Mouse (Mus musculus) cerebellum, postnatal 4 days (tissue): ENCODE data around the gene Qrfp.
A peak's percentile ranks its signal among the peaks of the same experiment; 100 is the strongest.

Experiments used
- DNase-seq, 2 experiments: peaks; one replicate each; pipeline ENCODE4 v3.0.0; 2022; ENCODE audit warnings: low spot score in 2 of 2, mixed read lengths in 1 of 2

Gene Qrfp

DNA sequence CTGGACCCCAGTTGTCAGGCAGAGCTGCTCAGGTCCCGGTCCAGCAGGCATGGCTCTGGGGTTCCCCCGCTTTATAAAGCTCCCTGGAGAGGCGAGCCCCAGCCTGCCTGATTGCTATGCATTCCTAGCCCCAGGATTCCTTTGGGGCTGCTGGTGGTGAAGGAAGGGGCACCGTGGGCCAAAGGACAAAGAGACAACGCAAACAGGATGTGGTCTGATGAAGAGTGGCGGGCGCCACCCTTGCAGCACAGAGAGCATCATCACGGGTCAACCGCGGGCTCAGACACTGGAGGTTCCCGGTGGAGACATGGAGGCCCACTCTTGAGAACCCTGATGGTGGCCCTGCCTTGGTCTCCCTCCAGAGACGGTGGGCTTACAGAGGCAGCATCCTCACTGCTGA, at the start of gene Qrfp:
Gene Qrfp, minus strand, starts transcription at position 137 of the 400 bp plus-strand sequence.
- no peak for DNase-seq

DNA sequence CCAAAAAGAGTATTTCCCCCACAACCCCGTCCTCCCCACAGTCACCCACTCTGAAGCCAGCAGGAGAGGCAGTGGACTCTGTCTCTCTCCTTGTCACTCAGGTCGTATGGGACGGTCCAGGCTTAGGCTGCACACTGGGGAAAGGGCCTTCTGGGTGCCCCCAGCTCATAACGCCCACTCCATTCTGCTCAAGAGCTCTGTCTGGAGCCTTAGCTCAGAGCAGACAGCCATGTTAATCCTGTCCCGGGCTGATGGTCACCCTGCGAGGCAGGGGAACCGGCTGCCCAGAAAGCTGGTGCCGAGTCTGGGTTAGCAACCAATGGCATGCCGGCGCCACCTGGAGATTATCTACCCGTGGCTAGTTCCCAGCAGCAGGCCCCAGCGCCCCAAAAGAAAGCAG, 48.1 kb upstream of the Qrfp start:
- no peak for DNase-seq

DNA sequence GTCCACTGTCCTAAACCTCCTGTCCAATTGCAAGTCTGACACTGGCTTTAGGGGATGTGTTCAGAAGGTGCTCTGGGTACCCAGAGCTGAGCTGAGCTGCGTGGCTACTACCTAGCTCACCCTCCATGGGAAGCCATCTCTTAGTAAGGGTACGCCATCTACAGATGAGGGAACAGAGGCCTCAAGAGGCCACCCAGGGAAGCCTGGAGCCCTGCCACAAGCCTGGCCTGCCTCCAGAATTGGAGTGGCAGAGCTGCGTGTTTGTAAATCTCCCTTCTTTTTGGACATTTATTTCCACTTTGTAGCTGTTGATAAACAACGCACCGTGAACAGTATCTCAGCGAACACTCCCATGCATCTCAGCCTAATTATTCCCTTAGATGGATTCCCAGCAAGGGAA, 46.8 kb upstream of the Qrfp start:
- DNase-seq, result peak in 1 of 2 experiments; percentile 29

DNA sequence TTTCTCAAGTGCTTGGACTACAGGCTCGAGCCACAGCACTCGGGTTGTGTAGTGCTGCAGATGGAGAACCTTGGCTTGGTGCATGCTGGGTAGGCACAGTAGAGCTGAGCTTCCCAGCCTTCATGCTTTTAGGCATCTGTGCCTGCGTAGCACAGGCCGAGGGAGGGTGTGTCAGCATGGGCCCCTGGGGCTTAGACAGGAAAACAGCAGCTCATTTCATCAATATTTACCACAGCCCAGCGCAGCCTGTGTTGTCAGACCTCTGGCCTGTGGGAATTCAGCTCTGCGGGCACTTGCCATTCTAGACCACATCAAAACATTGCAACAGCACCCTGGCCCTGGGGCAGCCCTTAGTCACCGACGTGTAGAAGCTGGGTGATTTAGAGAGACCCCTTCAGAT, 45.6 kb upstream of the Qrfp start:
- no peak for DNase-seq

DNA sequence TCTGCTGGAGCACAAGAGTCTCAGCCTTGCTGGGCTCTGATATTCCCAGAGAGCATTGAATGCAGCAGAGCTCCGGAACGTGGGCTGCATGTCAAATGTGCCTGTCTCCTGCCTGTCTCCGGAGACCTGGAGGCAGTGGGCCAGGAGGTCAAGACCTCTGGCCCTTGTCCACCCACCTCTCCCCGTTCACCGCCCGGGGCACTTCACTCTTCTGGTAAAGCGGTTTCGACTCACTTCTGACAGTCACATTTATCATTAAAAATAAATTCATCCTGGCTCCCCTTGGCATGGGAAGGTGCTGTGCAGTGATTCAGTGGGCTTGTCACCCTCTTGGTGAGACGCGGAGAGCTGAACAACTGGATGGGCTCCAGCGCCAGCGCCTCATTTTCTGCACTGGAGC, 39.8 kb upstream of the Qrfp start:
- no peak for DNase-seq

DNA sequence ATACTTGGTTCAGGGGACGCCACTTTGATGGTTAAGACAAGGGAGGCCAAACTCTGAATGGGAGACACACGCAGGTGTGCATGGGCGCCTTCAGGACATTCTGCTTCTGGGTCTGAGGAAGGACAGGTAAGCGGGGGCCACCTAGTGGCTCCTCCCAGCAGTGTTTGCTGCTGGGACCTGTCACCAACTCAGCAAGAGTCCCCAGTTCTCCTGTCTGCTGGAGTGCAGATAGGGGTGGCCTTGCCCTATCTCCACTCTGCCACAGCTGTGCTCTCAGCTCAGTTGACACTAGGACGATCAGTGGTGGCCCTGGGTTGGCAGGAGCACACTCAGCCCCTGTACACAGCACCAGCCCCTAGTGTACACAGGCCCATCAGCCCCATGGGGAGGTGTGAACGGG, 37.5 kb upstream of the Qrfp start:
- DNase-seq, result no peak

DNA sequence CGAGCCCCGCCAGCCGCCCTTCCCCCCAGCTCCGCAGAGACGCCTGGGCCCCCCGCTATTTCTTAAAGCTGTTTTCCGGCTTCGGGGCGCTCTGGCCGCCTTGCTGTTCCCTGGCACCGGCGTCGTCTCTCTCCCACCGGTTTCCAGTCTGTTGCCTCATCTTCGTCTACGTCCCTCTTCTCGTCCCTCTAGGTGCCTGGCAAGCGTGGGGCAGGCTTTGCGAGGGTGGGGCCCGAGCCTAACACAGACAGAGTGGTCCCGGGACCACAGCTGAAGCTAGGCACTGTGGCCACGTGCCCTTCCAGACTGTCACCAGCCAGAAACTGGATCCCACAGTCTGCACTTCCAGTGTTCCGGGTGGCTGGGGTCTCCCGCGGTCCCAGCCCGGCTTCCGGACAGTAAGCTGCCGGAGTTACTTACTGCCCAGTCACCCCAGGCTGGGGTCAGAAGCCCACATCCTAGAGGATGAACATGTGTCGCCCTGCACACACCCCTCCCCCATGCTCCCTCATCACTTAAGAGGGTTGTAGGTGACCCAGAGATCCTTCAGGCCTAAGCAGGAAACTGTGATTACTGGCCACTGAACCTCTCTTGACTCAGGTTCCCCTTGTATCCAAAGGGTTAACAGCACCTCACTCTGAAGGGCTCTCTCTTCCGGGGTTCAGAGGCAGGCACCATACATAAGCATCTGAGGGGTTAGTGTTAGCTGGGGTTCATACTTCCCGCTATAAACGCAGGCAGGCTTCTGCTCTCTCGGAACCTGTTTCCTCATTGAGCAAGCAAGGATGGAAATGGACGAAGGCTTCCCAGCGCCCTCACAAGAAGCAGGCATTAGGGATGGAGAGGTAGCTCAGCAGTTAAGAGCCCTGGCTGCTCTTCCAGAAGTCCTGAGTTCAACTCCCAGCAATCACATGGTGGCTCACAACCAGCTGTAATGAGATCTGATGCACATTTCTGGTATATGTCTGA, 36.6 kb upstream of the Qrfp start:
- no peak for DNase-seq

DNA sequence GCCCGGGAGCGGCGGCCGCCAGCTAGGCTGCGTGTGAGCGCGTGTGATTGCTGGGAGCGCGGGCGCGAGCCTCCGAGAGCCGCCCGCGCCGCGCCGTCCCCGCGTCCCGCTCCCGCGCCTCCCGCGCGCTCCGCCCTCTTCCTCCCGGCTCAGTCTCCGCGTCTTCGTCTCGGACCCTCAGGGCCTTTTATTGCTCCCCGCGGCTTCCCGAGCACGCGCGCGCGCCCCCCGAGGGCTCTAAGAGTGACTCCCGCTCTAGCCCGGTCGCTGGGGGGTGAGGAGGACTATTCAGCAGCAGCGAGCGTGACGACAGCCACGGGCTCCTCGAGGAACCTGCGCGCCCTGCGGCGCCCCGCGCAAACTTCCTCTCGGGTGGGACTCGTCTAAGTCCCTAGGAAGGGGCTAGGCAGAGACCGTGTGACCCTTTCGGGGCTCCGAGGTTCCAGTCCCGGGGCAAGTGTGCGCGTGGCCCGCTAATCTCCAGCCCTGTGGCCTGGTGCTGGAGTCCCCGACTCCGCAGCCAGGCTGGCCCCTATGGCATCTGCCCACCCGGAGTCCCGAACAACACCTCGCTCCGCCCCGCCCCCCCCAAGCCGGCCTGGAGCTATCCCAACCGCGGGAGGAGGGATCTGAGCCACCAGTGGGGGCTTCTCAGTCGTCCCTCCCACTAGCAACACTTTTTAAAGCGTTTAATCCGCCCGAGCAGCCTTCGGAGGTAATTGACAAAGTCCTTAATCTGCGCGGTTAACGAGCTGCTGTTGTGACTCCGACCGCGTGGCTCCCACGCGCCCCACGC, 35.7 kb upstream of the Qrfp start, which contains the start of gene Fibcd1:
Gene Fibcd1, minus strand, starts transcription at position 110 of the 796 bp plus-strand sequence.
- DNase-seq, result no peak

DNA sequence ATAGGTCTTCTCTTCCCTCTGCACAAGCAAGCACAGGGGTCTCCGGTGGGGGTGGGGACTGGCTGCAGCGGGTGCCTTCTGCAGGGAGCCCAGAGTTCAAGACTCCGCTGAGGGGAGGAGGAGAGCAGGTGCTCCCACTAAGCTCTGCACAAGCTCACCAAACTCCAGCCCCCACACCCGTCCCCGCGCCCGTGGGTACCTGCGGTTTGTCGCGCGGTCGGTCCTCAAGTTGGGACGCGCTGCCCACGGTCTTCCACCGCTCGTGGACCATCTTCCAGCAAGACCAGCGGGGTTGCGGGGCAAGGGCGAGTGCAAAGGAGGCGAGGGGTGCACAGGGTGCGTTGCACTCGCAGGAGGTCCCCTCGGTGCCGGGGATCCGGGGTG, 35.1 kb upstream of the Qrfp start:
- no peak for DNase-seq

DNA sequence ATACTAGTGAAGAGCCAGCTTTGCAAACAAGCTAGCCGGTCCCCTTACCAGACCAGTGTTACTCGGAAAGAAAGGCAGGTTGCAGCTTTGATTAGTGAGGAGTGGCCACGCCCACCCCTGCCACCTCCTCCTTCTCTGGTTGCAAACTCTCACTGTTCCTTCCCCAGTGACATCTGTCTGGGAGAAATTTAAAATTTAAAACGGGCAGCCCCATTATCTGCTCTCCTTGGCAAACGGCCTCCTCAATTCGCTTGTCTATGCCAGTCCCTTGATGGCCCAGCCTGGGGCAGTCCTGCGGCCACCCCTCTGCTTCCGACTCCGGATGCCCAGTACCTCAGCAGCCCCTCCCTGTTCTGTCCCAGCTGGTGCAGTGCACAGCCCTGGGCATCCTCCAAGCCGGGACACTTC, 34.4 kb upstream of the Qrfp start:
- DNase-seq, result no peak

DNA sequence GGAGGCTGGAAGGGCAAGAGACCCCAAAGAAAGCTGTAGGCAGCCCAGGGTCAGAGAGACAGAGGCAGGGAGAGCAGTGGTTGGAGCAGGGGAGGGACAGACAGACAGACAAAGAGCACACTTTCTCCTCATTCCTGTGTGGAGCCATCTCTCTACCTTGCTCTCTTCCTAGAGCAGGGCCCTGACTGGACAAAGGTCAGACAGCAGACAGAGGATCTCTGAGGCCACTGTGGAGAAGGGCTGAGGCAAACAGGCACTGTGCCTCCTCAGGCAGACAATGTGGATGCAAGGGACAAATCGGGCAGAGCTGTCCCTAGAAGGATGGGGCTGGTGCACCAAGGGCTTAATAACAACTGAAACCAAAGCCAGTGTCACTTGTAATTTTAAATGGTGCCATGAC, 28.5 kb upstream of the Qrfp start:
- no peak for DNase-seq

DNA sequence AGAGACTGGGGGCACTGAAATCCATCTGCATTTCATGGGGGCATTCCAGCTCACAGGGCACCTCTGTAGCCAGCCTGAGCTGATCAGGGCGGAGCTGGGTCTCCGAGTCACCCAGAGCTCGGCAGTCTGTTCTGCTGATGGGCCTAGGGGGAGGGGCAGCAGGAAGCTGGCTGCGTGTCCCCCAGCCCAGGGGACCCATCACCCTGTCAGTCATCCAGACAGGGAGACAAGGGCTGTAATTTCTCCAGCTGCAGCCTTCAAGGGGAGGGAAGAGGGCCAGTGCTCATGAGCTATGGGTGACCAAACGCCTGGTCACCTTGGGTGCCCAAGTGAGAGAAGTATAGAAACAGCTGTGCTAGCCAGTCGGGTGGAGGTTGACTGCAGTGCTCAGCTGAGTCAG, 26.6 kb upstream of the Qrfp start:
- no peak for DNase-seq

DNA sequence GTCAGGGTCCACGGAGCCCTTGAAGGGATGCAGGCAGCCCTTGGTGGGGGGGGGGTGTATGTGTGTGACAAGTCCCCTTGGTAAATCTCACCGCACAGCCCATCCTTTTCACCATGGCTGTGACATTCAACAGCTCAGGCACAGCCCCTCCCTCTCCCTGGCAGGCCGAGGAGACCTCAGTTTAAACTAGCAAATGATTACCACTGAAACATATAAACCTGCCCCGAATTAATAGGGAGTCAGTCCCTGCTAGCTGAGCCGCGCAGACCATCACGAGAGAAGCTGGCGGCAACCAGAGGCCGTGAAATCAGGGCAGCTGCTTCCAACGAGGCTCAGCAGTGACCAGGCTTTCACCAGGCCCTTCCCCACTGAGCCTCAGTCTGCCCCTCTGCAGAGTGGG, 25.7 kb upstream of the Qrfp start:
- DNase-seq, result no peak

DNA sequence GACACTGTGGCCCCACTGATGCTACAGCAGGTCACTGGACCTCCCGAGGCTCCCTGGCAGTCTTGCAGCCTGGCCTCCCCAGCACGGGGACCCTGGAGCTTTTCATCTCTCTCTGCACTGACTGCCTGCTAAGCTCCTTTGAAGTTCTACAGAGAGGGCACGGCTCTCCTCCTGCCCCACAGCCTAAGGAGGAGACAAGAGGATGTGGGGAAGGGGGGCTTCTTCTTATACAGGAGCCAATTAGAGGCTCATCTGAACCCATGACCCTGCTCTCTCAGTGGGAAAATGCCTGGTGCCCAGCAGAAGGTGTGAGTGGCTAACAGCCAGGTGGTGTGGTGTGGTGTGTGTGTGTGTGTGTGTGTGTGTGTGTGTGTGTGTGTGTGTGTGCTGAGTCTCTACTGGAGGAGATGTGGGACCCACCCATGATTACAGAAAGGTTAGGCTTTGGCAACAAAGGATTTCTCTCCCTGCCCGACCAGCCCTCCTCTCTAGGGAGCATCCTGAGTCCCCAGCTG, 18.0 kb upstream of the Qrfp start:
- no peak for DNase-seq

DNA sequence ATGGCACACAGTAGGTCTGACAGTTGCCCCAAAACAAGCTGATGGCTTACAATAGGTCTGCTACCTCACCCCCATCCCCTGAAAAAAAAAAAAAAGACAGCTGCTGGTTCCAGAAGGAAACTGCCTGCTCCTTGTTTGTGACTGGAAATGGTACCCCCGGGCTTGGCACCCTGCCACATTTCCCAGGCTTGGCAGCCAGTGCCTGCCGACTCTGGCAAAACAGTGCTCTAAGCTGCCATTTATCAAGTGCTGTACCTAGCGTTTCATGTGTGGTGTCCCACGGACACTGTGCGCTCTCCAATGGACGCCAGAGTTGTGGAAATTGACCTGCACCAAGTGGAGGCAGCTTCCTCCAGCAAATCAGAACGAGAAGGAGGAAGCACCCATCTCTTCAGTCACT, 17.5 kb upstream of the Qrfp start:
- DNase-seq, result peak; percentile 88 to 95

DNA sequence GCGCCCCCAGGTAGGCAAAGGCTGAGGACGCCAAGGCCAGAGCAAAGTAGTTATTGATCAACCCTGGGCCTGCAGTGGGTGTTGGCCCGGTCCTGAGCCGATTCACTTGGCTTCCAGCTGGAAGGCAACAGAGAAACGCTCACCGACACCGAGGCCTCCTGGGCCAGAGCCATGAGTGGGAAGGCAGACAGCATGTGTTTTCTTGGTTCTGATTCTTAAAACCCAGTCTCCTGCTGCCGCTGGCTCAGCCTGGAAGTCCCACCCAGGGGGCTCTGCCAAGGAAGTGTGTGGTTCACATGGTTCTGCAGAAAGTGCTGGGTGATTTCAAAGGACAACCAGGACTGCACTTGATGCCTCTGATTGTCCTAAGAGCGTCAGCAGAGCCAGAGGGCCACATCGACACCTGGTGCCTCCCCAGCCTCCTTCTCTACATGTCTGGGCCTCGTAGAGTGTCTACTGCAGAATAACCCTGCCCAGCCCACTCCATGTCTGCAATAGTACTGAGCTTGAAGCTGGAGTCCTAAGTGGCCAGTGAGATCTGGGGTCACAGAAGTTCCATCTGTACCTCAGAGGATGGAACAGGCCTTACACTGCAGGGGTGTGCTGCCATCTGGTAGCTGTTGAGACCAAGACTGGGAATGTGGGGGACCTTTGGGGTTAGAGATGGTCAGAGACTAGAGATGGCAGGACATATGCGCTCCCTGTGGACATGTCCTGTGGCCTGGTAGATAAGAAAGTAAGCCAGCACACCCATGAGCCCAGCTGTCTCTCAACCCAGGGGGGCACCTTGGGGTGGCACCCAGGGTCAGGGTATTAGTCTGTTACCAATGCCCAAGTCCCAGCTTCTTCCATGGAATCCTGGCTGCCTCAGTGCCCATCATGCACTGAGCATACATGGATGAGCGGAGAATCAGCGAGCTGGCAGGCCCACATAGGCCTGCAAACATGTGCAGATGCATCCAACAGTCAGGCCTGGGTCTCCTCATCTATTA, 16.0 kb upstream of the Qrfp start:
- no peak for DNase-seq

DNA sequence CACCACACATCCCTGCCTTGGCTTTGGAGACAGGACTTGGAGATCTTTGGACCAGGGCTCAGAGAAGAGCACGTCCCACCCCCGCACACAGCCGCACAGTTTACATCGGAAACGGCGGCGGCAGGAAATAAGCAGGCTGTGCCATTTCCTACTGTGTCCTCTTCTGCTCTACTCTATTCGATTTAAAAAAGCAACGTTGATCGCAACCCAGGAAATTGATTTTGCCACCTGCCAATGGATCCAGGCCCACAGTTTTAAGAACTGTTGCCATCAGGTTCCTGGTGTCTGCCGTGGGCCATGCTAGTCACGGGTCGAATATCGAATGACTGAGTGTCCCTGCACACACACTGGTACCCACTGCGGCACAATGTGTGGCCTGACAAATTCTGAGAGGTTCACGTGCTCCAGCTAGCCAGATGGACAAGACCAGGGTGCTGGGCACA, 15.1 kb upstream of the Qrfp start:
- DNase-seq, result no peak

DNA sequence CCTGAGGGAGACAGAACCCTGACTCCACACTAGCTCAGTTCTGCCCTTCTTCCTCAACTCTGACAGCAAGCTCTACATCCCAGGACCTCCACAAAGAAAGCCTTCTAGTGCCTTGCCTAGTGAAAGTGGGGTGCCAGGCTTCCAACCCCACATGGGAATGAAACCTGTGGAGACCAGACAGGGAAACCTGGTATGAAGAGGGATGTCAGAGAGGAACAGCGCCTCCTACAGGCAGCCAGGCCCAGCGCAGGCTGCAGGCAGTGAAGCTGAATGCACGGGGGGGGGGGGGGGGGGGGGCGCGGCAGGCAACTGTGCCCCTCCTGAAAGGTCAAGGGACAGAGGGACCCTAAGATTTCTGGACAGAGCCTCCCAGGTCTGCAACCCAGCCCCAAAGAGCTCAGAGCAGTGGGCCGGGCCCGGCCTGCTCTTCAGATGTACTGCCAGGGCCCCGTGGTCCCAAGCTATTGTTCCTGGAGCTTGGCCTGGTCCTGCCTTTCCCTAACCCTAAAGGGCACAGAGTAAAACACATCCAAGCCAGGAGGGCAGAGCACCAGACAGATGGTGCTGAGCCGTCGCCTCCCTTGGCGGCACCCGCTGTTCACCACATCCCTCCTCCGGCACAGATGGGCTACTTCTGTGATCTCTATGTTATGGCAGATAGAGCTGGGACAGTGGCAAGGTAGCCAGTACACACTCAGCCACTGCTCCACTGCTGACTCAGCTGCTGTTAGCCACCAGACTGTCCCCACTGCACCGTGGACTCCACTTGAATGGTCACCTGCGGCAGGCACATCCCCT, 13.8 kb upstream of the Qrfp start:
- DNase-seq, result peak in 1 of 2 experiments; percentile 54

DNA sequence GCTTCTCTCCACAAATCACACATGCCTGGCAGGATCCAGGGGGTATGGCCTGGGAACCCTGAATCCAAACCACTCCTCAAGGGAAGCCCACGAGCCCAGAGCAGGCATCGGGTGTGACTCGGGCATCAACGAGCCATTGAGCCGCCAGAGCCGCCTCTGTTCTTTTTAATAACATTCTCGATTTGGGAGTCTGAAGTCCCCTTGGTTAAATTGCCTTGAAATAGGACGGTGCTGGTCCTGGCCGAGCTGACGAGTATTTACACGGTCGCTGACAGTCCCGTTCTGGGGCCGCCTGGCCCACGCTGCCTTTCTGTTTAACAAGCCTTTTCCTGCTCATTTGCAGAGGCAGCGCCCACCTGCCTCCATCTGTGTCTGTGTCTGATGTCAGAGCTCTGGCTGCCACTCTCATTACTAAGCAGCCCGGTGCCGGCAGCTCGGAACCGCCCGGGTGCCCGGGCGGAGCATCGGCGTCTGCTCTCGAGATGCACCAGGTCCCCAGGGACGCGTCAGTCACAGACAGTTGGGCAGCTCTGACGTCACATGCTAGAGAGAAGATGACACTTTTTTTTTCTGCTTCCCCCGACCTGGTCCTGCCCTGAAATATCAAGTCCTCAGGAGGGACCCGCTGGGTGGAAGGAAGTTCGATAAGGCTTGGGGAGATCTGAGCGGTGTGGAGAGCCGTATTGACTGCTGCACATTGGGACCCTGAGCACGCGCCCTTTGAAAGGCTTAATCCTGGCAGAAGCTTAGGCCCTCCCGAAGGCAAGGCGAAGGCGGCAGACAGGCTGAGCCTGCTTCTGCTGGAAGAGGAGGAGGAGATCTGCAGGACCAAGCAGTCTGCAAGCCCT, 12.4 kb upstream of the Qrfp start:
- DNase-seq, result peak in 1 of 2 experiments; percentile 68
